Mouse (Mus musculus) heart, embryonic 16.5 days (tissue): ENCODE measurements around the gene Pold1. TPM values are rescaled to one million over a fixed set of nuclear protein-coding genes. Genes with fewer than 3 reads are reported as not detected.

Experiments used
- ATAC-seq: fragments of 200-750 bp; cut with Nextera tagmentation; replicated peaks from 2 replicates; pipeline ENCODE4 v1.8.0; 2017; ENCODE audit warnings: moderate number of reproducible peaks; ENCODE audit not compliant: insufficient read depth, low FRiP score; ENCODE audit errors: extremely low read depth
- H3K27ac ChIP-seq: fragments of 300-500 bp; sonication (generic); 2 replicates; pipeline ENCODE4 v1.5.1; 2014; ENCODE audit warnings: mild to moderate bottlenecking, low read length, control low read depth, moderate library complexity
- H3K27me3 ChIP-seq: fragments of 300-500 bp; sonication (generic); 2 replicates; pipeline ENCODE4 v1.6.1; 2014; ENCODE audit warnings: low read length, mixed read lengths; ENCODE audit not compliant: control insufficient read depth, insufficient read depth
- H3K36me3 ChIP-seq: fragments of 300-500 bp; sonication (generic); 2 replicates; pipeline ENCODE4 v1.6.1; 2014; ENCODE audit not compliant: control insufficient read depth, insufficient read depth
- H3K4me1 ChIP-seq: fragments of 300-500 bp; sonication (generic); 2 replicates; pipeline ENCODE4 v1.6.1; 2014; ENCODE audit warnings: low read length, mixed read lengths; ENCODE audit not compliant: control insufficient read depth, insufficient read depth
- H3K4me2 ChIP-seq: fragments of 300-500 bp; sonication (generic); 2 replicates; pipeline ENCODE4 v1.6.1; 2014; ENCODE audit warnings: low read depth, mild to moderate bottlenecking, control low read depth, low read length
- H3K4me3 ChIP-seq: fragments of 300-500 bp; sonication (generic); 2 replicates; pipeline ENCODE4 v1.5.1; 2014; ENCODE audit warnings: mild to moderate bottlenecking, control low read depth, low read length
- H3K9ac ChIP-seq: fragments of 300-500 bp; sonication (generic); 2 replicates; pipeline ENCODE4 v1.6.1; 2014; ENCODE audit warnings: low read length, control low read depth
- H3K9me3 ChIP-seq: fragments of 300-500 bp; sonication (generic); replicated peaks from 2 replicates; pipeline ENCODE4 v1.6.1; 2016; ENCODE audit warnings: low read length; ENCODE audit not compliant: control insufficient read depth
- WGBS: fragments of 180-500 bp; shearing (Covaris S2); extraction: QIAGEN DNeasy Blood & Tissue Kit; methylation state at CpG from one replicate; pipeline ENCODE4 v1.1.7; 2014; 5-methylcytosine and 5-hydroxymethylcytosine counted together
- polyA plus RNA-seq: library from polyadenylated mRNA; unstranded; fragments of >200 nt; fragmentation: Nextera tagmentation; extraction: Ambion mirVana; gene quantifications from 2 replicates; pipeline ENCODE4 v1.2.1, GENCODE M21; 2015

Pold1 gene
- polyA plus RNA-seq, 1 experiment from 2014 or later: 70.5 TPM

- 83% methylated on average over 12 of the region's 12 CpGs for WGBS
- Histone ChIP-seq H3K4me2 (no peak overlapping the region), H3K27ac (no peak overlapping the region), H3K4me3 (no peak overlapping the region), H3K9me3 (no peaks in the 10 kb centered on the region), H3K9ac (no peak overlapping the region), H3K27me3 (peaks cover 6% of the 10 kb centered on the region; the same call in 1 of the 2 replicates), H3K4me1 (peaks cover 13% of the 10 kb centered on the region), H3K36me3 (peaks cover 25% of the 10 kb centered on the region)
- ATAC-seq: no peak
Observed at GRCm38 (mm10) chr7:44533746-44534045, 15.0 kb downstream of the Pold1 start.

DNA sequence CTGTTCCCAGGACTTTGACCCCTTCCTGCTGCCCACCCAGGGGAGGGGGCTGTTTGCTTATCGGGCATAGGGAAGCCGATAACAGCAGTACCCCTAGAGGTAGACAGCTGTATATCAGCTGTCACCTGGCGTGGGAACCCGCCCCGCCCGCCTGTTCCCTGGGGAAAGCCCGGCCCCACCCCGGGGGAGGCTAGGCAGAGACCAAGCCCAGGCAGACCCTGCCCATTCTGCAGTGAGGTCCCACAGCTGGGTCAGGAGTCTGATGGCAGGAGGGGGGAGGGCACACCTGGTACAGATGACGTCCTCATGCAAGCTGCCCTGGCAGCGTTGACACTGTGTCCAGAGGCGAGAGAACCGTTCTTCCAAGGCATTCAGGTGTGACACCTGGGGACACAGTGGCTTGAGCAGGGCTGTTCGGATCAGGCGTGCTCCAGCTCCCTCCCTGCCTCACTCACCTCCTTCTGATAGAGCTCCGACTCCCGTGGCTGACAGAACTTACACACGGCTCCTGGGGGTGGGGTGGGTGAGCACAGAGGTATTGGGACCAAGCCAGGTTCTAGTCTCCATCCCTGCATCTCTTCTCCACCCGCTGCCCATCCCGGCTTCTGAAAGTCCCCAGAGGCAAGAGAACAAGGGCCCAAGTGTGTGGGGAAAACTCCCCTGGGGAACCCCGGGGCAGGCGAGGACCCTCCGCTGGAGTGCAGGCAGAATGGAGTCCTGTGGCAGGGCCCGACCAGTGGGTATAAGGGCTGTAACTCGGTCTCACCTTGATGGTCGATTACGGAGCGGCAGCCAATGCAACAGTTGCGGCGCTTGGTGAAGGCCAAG is 15.5 kb downstream of the Pold1 start:
- Histone ChIP-seq H3K27me3 (peaks cover 6% of the 10 kb centered on the region; the same call in 1 of the 2 replicates), H3K9me3 (no peaks in the 10 kb centered on the region), H3K36me3 (peaks cover 25% of the 10 kb centered on the region), H3K9ac (no peak overlapping the region), H3K4me3 (no peak overlapping the region), H3K4me1 (peaks cover 13% of the 10 kb centered on the region), H3K4me2 (no peak overlapping the region), H3K27ac (no peak overlapping the region)
- WGBS: 80% methylated on average over 29 of the region's 29 CpGs
- ATAC-seq: no peak

DNA sequence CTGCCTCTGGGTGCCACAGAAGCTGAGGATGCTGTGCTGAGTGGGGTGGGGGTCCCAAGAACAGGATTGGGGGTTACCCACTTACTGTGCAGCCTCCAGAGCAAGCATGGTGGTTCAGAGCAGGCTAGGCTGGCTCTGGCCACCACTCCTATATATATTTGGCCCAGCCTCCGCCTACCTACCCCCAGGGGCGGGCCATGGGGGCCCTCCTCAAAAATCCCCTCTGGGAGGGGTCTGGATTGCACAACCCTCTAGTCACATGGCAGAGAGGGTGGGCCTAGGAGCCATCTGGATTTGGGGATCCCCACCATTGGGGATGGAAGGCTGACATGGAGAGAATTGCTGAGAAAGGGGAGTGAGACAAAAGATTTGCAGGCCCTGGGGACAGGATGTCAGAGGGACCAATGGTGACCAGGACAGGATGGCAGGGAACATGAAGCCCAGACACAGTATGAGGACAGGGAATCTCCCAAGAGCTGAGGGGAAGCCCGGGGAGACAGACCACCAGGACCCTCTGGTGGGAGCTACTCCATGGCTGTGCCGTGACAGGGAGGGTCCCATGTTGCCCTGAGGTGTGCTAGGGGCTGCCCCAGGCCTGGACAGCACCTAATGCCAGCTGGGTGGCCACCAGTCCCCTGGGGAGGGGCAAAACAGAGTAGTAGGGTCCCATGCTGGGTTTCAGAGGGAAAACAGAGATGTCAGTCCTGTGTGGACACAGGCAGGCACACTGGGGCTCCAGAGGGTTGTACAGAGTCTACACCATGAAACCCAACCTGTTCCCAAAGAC is 16.5 kb downstream of the Pold1 start, which contains the start of gene Spib:
Spib (minus strand) TSS at position 126 of the 787 bp plus-strand sequence.
- ATAC-seq: no peak
- 87% methylated on average over 4 of the region's 4 CpGs for WGBS
- Histone ChIP-seq H3K9me3 (no peaks in the 10 kb centered on the region), H3K4me2 (no peak within 1 kb of the TSS), H3K4me3 (peak within 1 kb of the TSS; percentile 4; the same call in 1 of the 2 replicates), H3K27me3 (peaks cover 8% of the 10 kb centered on the region), H3K4me1 (peaks cover 13% of the 10 kb centered on the region), H3K27ac (no peak within 1 kb of the TSS; the same call in 1 of the 2 replicates), H3K36me3 (peaks cover 16% of the 10 kb centered on the region), H3K9ac (no peak within 1 kb of the TSS)

DNA sequence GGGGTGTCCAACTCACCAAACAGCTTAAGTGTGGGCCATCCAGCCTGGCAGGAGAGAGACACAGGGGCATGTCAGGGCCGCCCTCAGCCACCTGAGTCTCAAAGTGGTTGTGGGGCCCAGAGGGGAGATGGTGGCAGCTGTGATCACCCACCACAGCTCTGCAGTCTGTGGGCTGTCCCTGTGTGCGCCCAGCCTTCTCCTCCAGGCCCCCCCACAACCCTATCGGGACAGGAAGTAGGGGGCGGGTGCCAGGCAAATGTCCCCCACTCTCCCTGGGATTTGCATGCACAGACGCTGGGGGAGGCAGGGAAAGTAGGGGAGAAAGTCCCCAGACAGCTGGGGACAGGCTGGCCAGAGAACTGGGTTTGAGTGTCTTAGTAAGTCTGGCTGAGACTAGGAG is 17.4 kb downstream of the Pold1 start:
- no peak overlapping the region for H3K4me2 ChIP-seq
- peaks cover 11% of the 10 kb centered on the region for H3K27me3 ChIP-seq
- peaks cover 14% of the 10 kb centered on the region for H3K36me3 ChIP-seq
- no peaks in the 10 kb centered on the region for H3K9me3 ChIP-seq
- peaks cover 4% of the 10 kb centered on the region; the same call in 1 of the 2 replicates for H3K4me1 ChIP-seq
- 26% methylated on average over 5 of the region's 5 CpGs for WGBS
- H3K4me3 ChIP-seq: peak overlapping the region; percentile 4; the same call in 1 of the 2 replicates
- no peak for ATAC-seq
- no peak overlapping the region; the same call in 1 of the 2 replicates for H3K27ac ChIP-seq
- no peak overlapping the region for H3K9ac ChIP-seq

DNA sequence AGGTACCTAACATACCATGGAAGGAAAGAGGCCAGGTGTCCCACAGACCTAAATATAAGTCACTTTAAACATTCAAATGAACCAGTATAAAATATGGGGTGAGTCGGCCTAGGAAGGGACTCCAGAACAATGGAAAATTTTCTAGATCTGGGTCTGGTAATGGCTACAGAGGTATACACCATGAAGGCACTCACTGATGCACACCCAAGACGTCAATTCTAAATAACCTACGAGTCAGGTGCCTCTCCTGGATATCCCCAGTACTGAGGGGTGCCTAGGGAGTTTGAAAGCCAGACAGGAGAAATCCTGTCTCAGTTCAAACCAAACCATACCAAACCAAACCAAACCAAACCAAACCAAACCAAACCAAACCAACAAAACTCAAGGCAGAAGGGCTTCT is 18.1 kb downstream of the Pold1 start:
- 83% methylated on average over 3 of the region's 3 CpGs for WGBS
- no peaks in the 10 kb centered on the region for H3K9me3 ChIP-seq
- no peak overlapping the region for H3K4me2 ChIP-seq
- H3K4me1 ChIP-seq: peaks cover 2% of the 10 kb centered on the region
- no peak overlapping the region for H3K9ac ChIP-seq
- ATAC-seq: no peak
- H3K27me3 ChIP-seq: peaks cover 11% of the 10 kb centered on the region
- H3K36me3 ChIP-seq: peaks cover 7% of the 10 kb centered on the region
- H3K4me3 ChIP-seq: no peak overlapping the region
- no peak overlapping the region for H3K27ac ChIP-seq

GRCm38 (mm10) chr7:44529518-44529917 is 19.1 kb downstream of the Pold1 start:
- WGBS: 74% methylated on average over 5 of the region's 5 CpGs

DNA sequence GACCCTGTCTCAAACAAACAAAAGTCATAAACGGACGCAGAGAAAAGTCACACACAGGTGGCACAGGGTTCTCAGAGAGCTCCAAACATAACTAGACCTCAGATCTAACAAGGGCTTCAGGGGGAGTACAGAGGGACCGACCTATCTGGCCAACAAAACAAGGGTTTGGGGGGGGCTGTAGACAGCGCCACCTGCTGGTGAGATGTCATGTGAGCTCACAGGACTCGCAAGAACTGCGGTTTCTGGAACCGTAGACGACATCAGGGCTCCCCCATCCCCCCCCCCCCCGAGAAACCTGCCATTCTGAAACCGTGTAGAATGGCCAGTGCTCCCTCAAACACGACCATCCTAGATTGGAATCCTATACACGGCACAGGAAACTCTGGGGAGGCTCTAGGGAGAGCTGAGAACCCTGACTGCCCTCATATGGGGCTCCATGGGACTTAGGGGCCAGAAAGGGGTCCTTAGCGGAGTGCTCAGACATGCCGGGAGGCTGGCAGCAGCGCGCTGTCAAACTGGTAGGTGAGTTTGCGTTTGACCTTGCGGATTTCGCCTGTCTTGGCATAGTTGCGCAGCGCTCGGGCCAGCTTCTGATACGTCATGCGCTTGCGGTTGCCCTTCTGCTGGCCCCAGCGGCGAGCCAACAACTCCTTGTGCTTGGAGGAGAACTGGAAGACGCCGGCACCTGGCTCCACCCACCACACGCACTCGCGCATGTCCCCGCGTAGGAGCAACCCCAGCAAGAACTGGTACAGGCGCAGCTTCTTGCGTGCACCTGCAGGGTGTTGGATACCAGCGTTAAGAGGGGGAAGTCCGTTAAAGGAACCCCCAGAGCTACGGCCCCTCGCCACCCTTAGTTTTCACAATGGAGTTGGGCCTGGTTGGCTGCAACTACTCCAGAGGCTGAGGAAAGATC is 20.9 kb downstream of the Pold1 start:
- no peaks in the 10 kb centered on the region for H3K36me3 ChIP-seq
- H3K4me2 ChIP-seq: peak overlapping the region; percentile 82
- peaks cover 15% of the 10 kb centered on the region for H3K4me1 ChIP-seq
- H3K9me3 ChIP-seq: no peaks in the 10 kb centered on the region
- H3K27ac ChIP-seq: 0 out of 2 replicates have a peak overlapping the region, but pooled peaks have one; percentile 20
- peak overlapping the region; percentile 39 for H3K4me3 ChIP-seq
- H3K27me3 ChIP-seq: peaks cover 18% of the 10 kb centered on the region
- ATAC-seq: peak; percentile 26; the same call in 1 of the 2 replicates
- peak overlapping the region; percentile 75 for H3K9ac ChIP-seq
- WGBS: 6% methylated on average over 40 of the region's 40 CpGs

More at GRCm38 (mm10) chr7:44529518-44529917, 19.1 kb downstream of the Pold1 start:
- no peak for ATAC-seq
- H3K9ac ChIP-seq: no peak overlapping the region
- peaks cover 11% of the 10 kb centered on the region for H3K27me3 ChIP-seq
- peaks cover 12% of the 10 kb centered on the region for H3K4me1 ChIP-seq
- H3K4me2 ChIP-seq: no peak overlapping the region
- peaks cover 4% of the 10 kb centered on the region; the same call in 1 of the 2 replicates for H3K36me3 ChIP-seq
- no peak overlapping the region for H3K4me3 ChIP-seq
- H3K27ac ChIP-seq: no peak overlapping the region
- H3K9me3 ChIP-seq: no peaks in the 10 kb centered on the region

- WGBS: 83% methylated on average over 14 of the region's 14 CpGs
- Histone ChIP-seq H3K4me3 (no peak overlapping the region), H3K4me1 (peaks cover 16% of the 10 kb centered on the region), H3K9me3 (no peaks in the 10 kb centered on the region), H3K27ac (no peak overlapping the region), H3K36me3 (no peaks in the 10 kb centered on the region), H3K4me2 (no peak overlapping the region), H3K27me3 (peaks cover 28% of the 10 kb centered on the region), H3K9ac (no peak overlapping the region)
- no peak for ATAC-seq
Observed at GRCm38 (mm10) chr7:44526414-44527154, 22.1 kb downstream of the Pold1 start.
